Mouse (Mus musculus) E14TG2a.4 (cell line): ENCODE measurements around the gene Tstd3.

Experiments
- H3K27me3 ChIP-seq: 2 replicates; pipeline ENCODE4 v1.6.1; 2014; ENCODE audit warnings: low read length, control low read depth; ENCODE audit not compliant: insufficient read depth
- H3K36me3 ChIP-seq: 2 replicates; pipeline ENCODE4 v1.6.1; 2014; ENCODE audit warnings: low read length, control low read depth; ENCODE audit not compliant: insufficient read depth
- H3K4me1 ChIP-seq: replicated peaks from 2 replicates; pipeline ENCODE4 v1.6.1; 2014; ENCODE audit warnings: low read depth, low read length, control low read depth
- H3K4me3 ChIP-seq: replicated peaks from 2 replicates; pipeline ENCODE4 v1.5.1; 2014; ENCODE audit warnings: mild to moderate bottlenecking, low read length
- H3K9me3 ChIP-seq: 2 replicates; pipeline ENCODE4 v1.6.1; 2014; ENCODE audit warnings: low read length, control low read depth
- CTCF ChIP-seq: conservative IDR thresholded peaks from 2 replicates; pipeline ENCODE4 v1.5.1; 2014; ENCODE audit warnings: low read length
- NANOG ChIP-seq: IDR thresholded peaks from 2 replicates; pipeline ENCODE4 v1.6.1; 2014; ENCODE audit warnings: borderline replicate concordance, low read length, mixed read lengths
- POU5F1 ChIP-seq: IDR thresholded peaks from 2 replicates; pipeline ENCODE4 v1.6.1; 2014; ENCODE audit warnings: low read length, borderline replicate concordance

The Tstd3 gene

DNA sequence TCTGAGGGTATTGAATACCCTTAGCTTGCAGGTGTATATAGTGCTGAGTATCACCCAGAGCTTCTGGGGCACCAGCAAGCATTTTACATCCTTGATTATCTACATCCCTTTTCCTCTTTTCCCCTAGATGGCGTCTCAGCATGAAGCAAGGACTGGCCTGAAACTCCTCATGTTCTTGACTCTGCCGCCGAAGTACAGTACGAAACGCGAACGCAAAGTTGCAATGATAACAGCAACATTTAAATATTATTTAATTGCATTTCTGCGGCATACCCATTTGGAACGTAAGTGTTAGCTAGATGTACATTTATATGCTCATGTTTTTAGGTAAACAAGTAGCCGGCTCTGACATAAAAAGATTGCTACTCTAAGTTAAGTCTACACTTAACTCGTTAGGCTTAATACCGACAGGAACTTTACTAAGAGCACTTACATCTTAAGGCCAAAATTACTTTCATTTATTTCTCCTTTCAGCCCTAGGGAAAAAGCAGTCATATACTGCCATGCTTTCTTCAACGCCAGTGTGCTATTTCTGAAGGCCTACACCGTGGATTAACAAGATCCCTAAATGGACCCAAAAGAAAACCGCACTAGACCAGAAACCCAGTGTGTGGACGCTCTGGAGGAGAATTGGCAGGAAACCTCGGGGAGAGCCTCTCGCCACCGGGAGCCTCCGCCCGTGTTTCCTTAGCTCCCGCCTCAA, 39.9 kb downstream of the Tstd3 start:
- peak; percentile 17; the same call in 1 of the 2 replicates for TF ChIP-seq CTCF
- TF ChIP-seq POU5F1, result no peak
- TF ChIP-seq NANOG, result no peak
- H3K4me1 ChIP-seq, result peaks cover 43% of the 10 kb centered on the region
- H3K4me3 ChIP-seq, result peak overlapping the region; percentile 97
- no peaks in the 10 kb centered on the region for H3K9me3 ChIP-seq
- H3K36me3 ChIP-seq, result peaks cover 9% of the 10 kb centered on the region
- H3K27me3 ChIP-seq, result no peaks in the 10 kb centered on the region

DNA sequence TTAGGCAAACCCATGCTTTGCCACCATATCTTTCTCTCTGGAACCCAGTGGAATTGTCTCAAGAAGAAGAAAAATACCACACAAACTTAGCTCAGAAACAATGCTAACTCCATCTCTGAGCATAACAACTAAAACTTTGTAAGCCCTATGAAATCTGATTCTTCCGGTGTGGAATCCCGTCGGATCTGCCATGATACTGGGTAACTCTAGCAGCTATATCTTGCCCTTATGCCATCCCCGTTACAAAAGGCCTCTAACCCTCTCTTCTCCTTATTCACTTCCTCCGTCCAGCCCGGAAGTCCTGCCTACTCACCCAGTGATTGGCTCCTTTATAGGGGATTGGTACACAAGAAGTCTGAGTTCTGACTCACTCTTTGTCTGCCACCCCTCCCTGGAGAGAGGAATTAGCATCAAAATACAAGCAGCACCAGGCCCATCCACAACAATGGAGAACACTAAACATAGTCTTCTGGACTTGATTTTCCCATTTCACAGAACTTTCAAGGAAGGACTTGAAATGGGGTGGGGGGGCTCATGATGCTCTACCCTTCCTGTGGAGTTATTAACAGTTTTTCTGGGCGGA, 44.2 kb downstream of the Tstd3 start:
- TF ChIP-seq CTCF, result no peak
- TF ChIP-seq NANOG, result peak; percentile 97
- TF ChIP-seq POU5F1, result peak; percentile 66; the same call in 1 of the 2 replicates
- H3K36me3 ChIP-seq, result no peaks in the 10 kb centered on the region
- peak overlapping the region; percentile 76 for H3K4me3 ChIP-seq
- peaks cover 54% of the 10 kb centered on the region for H3K4me1 ChIP-seq
- H3K9me3 ChIP-seq, result no peaks in the 10 kb centered on the region
- H3K27me3 ChIP-seq, result no peaks in the 10 kb centered on the region

GRCm38 (mm10) chr4:21712147-21712546, 54.9 kb downstream of the Tstd3 start:
- H3K27me3 ChIP-seq, result peaks cover 24% of the 10 kb centered on the region
- H3K36me3 ChIP-seq, result no peaks in the 10 kb centered on the region
- H3K4me1 ChIP-seq, result peaks cover 3% of the 10 kb centered on the region; the same call in 1 of the 2 replicates
- no peak overlapping the region for H3K4me3 ChIP-seq
- TF ChIP-seq NANOG (no peak), CTCF (no peak), POU5F1 (no peak)
- H3K9me3 ChIP-seq, result no peaks in the 10 kb centered on the region
